Mouse (Mus musculus): ENCODE measurements around the gene Hist1h1e. TPM values are rescaled to one million over a fixed set of nuclear protein-coding genes. Genes with fewer than 3 reads are reported as not detected.
"Not testable (repeated sequence)": the region's sequence is repeated elsewhere in the genome, so short reads cannot be mapped to it uniquely, and the experiment has no call there.

Gene Hist1h1e
- total RNA-seq, 2 experiments from 2014 or later, result 31.1 to 41.1 TPM

DNA sequence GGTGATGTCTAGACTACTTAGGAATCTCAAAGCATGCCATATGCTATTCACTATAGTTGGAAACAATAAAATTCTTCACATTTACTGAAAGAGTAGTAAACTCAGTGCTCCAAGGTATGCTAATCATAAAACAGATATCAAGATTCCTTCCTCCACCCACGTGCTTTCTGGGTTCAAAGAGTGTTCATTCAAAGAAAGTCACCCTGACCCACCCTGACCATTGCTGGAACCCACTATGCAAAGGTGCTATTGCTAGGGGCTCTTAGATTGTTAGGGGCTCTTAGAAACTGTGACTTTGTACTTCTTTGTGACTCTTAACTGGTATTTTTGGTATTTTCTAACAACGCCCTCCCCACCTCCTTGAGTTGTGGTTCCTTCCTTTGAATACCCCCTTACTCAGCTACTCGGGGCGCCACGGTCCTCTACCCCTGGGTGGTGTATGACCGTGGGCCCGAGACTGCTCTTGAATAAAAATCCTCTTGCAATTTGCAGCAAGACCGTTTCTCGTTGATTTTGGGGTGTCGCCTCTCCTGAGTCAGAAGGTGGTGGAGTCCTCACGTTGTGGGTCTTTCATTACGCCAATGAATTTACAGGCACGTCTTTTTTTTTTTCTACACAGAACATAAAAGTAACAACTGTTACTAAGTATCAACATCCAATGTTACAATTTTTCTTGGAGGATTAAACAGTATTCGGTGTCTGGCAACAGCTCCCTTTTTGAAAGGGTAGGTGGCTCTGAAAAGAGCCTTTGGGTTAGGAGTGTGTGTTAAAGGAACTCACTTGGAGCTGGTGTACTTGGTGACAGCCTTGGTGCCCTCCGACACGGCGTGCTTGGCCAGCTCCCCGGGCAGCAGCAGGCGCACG, 49.1 kb downstream of the Hist1h1e start:
- DNase-seq (ENCODE audit: low spot score), result not testable (repeated sequence)

DNA sequence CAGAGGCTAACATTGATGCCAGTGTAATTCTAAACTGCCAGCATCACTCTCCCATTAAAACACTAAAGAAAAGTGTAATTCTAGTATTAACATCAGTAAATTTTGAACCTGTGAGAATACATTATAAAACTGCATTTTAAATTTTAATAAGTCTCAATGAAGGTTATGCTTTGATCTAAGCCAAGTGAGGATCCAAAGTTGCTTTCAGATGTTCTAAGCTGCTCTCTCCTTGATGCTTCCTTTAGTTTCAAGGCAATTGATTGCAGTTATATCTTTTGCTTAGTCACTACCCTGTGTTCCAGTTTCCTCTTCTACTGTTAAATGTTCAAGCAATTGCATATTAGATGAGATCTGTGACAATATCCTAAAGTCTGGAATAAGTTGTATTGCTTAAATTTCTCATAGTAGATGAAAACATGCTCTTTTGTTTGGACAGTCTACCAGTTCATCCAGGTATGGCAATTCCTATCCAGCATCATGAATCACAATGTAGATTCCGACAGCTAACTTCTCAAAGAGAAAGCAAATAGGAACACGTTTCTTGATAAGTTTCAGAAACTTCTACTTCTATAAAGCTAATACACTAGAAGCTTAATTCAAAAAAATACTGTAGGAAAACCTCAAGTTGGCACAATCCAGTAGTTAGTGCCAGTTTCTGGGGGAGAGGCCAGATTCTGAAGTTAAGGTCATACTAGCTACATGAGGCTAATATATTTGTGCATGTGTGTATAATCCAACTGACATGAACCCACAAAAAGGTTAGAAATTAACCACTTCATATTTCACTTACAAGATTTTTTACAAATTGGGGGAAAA, 49.9 kb downstream of the Hist1h1e start:
- DNase-seq (ENCODE audit: low spot score), result no peak

DNA sequence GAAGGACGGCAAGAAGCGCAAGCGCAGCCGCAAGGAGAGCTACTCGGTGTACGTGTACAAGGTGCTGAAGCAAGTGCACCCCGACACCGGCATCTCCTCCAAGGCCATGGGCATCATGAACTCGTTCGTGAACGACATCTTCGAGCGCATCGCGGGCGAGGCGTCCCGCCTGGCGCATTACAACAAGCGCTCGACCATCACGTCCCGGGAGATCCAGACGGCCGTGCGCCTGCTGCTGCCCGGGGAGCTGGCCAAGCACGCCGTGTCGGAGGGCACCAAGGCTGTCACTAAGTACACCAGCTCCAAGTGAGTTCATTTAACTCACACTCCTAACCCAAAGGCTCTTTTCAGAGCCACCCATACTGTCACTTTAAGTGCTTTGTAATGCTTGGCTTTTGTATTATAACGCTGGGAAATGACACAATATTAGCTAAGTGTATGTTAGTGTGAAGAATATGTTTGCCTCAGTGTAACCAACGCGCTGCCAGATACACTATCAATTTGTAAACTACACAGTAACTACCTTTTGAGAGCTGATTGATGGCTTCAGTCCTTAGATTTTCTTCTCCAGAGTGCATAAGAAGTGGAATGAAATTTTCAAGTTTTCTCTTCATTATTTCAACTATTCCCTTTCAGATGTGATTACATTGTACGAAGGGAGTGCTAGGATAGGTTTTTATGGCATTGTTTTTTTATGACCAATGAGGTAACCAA, 50.7 kb downstream of the Hist1h1e start:
- not testable (repeated sequence) for DNase-seq (ENCODE audit: low spot score)

DNA sequence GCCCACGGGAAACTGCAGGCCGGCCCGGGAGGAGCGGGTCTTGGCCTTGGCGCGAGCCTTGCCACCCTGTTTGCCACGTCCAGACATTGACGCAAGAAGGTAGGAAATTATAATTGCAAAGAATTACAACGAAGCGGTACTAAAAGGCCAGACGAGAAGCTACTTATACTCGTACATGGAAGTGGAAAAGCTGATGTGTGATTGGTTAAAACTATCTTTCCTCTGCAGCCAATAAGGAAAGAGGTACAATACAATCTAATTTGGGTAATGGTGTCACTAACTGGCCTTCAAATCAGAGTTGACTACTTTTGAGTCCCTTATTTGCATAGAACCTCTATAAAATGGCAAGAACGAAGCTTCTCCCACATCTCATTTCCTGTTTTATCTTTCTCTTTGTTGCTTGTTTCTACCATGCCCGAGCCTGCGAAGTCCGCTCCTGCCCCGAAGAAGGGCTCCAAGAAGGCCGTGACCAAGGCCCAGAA, 51.3 kb downstream of the Hist1h1e start, which contains the start of the genes Hist1h2ae and Hist1h2bg:
Gene Hist1h2ae (minus strand): TSS at position 199 of the 482 bp plus-strand sequence.
Gene Hist1h2bg (plus strand): TSS at position 375 of the 482 bp plus-strand sequence.
- DNase-seq (ENCODE audit: low spot score), result peak; percentile 52

Small RNAs within 50 kb of the gene (microRNA-seq; reads per million reads assigned to microRNA genes)
- gene Gm44359 (not detected), gene Gm44394 (not detected)

Other genes starting within 250 kb of the Hist1h1e start
- gene Abt1, start 198.7 kb downstream of the Hist1h1e start, total RNA-seq (2021), result 1 to 10 TPM; 3.8 to 4.2 TPM
- gene Btn1a1, start 156.7 kb downstream of the Hist1h1e start, total RNA-seq (2021), result not detected
- gene Btn2a2, start 133.7 kb downstream of the Hist1h1e start, total RNA-seq (2021), result not detected
- 100 to 1,000 TPM; 149 to 163 TPM for gene Hist1h4h, start 91.5 kb downstream of the Hist1h1e start, total RNA-seq (2021)
- 1 to 10 TPM in 1 of 2 experiments, under 1 TPM in 1; 0.73 to 1.9 TPM for gene Hist1h2af, start 88.7 kb downstream of the Hist1h1e start, total RNA-seq (2021)
- gene Hist1h3g, start 87.1 kb downstream of the Hist1h1e start, total RNA-seq (2021), result under 1 TPM; 0.55 to 0.57 TPM
- gene Hist1h2bh, start 79.2 kb downstream of the Hist1h1e start, total RNA-seq (2021), result 1 to 10 TPM; 1.0 to 1.1 TPM
- 1 to 10 TPM; 3.0 to 4.8 TPM for gene Hist1h3f, start 78.5 kb downstream of the Hist1h1e start, total RNA-seq (2021)
- 10 to 100 TPM in 1 of 2 experiments, 1 to 10 TPM in 1; 8.3 to 12.3 TPM for gene Hist1h4f, start 70.9 kb downstream of the Hist1h1e start, total RNA-seq (2021)
- under 1 TPM; 0.83 to 0.89 TPM for gene Hist1h1d, start 69.3 kb downstream of the Hist1h1e start, total RNA-seq (2021)
- 10 to 100 TPM; 11.6 to 12.3 TPM for gene Hist1h3e, start 60.2 kb downstream of the Hist1h1e start, total RNA-seq (2021)
- under 1 TPM; 0.41 to 0.85 TPM for gene Hist1h2ae, start 51.3 kb downstream of the Hist1h1e start, total RNA-seq (2021)
- gene Hist1h2bg, start 51.2 kb downstream of the Hist1h1e start, total RNA-seq (2021), result 1 to 10 TPM; 2.2 to 3.7 TPM
- 1 to 10 TPM; 1.3 to 5.3 TPM for gene Hist1h2bf, start 48.4 kb downstream of the Hist1h1e start, total RNA-seq (2021)
- 1 to 10 TPM in 1 of 2 experiments, under 1 TPM in 1; 0.80 to 1.7 TPM for gene Hist1h2ad, start 48.2 kb downstream of the Hist1h1e start, total RNA-seq (2021)
- gene Hist1h3d, start 46.8 kb downstream of the Hist1h1e start, total RNA-seq (2021), result 1 to 10 TPM; 3.2 to 3.7 TPM
- 10 to 100 TPM; 33.6 to 46.4 TPM for gene Hist1h4d, start 41.0 kb downstream of the Hist1h1e start, total RNA-seq (2021)
- 10 to 100 TPM; 13.2 to 15.7 TPM for gene Hist1h2be, start 1.4 kb downstream of the Hist1h1e start, total RNA-seq (2021)
- gene Hist1h2ac, start 61.4 kb upstream of the Hist1h1e start, total RNA-seq (2021), result 1 to 10 TPM in 1 of 2 experiments, under 1 TPM in 1; 0.68 to 1.3 TPM
- 10 to 100 TPM; 66.4 to 69.8 TPM for gene Hist1h2bc, start 61.6 kb upstream of the Hist1h1e start, total RNA-seq (2021)
- gene Hist1h1t, start 73.3 kb upstream of the Hist1h1e start, total RNA-seq (2021), result not detected
- gene Hist1h4c, start 75.9 kb upstream of the Hist1h1e start, total RNA-seq (2021), result 10 to 100 TPM; 57.1 to 66.2 TPM
- gene Hfe, start 88.3 kb upstream of the Hist1h1e start, total RNA-seq (2021), result 10 to 100 TPM; 25.6 to 25.7 TPM
- 100 to 1,000 TPM; 157 to 219 TPM for gene Hist1h1c, start 116.2 kb upstream of the Hist1h1e start, total RNA-seq (2021)
- not detected for gene Hist1h3c, start 123.0 kb upstream of the Hist1h1e start, total RNA-seq (2021)
- gene Hist1h2bb, start 124.2 kb upstream of the Hist1h1e start, total RNA-seq (2021), result 1 to 10 TPM; 1.3 to 1.4 TPM
- under 1 TPM in 1 of 2 experiments, not detected in 1; 0.82 TPM for gene Hist1h2ab, start 128.6 kb upstream of the Hist1h1e start, total RNA-seq (2021)
- 1 to 10 TPM in 1 of 2 experiments, not detected in 1; 1.3 TPM for gene Hist1h3b, start 129.7 kb upstream of the Hist1h1e start, total RNA-seq (2021)
- 1 to 10 TPM; 1.6 to 1.9 TPM for gene Hist1h4b, start 134.5 kb upstream of the Hist1h1e start, total RNA-seq (2021)
- 1 to 10 TPM in 1 of 2 experiments, under 1 TPM in 1; 0.89 to 2.8 TPM for gene Hist1h4a, start 138.7 kb upstream of the Hist1h1e start, total RNA-seq (2021)
- gene Hist1h3a, start 139.8 kb upstream of the Hist1h1e start, total RNA-seq (2021), result 1 to 10 TPM; 5.1 to 5.3 TPM
- under 1 TPM; 0.66 to 0.76 TPM for gene Hist1h1a, start 141.1 kb upstream of the Hist1h1e start, total RNA-seq (2021)
- gene Trim38, start 147.4 kb upstream of the Hist1h1e start, total RNA-seq (2021), result not detected
- gene Slc17a2, start 184.4 kb upstream of the Hist1h1e start, total RNA-seq (2021), result not detected
- gene Slc17a3, start 216.9 kb upstream of the Hist1h1e start, total RNA-seq (2021), result under 1 TPM in 1 of 2 experiments, not detected in 1; 0.21 TPM
- gene Slc17a1, start 245.2 kb upstream of the Hist1h1e start, total RNA-seq (2021), result not detected